Mouse (Mus musculus): ENCODE measurements around the gene Poc1b. TPM values are rescaled to one million over a fixed set of nuclear protein-coding genes. Genes with fewer than 3 reads are reported as not detected.
"Not testable (repeated sequence)": the region's sequence is repeated elsewhere in the genome, so short reads cannot be mapped to it uniquely, and the experiment has no call there.

The Poc1b gene
- polyA plus RNA-seq, 1 experiment: 2.0 TPM

- H3K27ac ChIP-seq (ENCODE audit: control insufficient read depth, insufficient read depth, low read depth, low read length, poor library complexity): no peak overlapping the region
- no peak for TF ChIP-seq CTCF (IDR thresholded peaks at IDR 0.05; ENCODE audit: control insufficient read depth, insufficient read depth, low read length)
- TF ChIP-seq POLR2A (IDR thresholded peaks at IDR 0.05; ENCODE audit: borderline replicate concordance, control insufficient read depth, low read depth, low read length): no peak
- 79% methylated on average over 15 of the region's 15 CpGs for WGBS
- H3K4me1 ChIP-seq (ENCODE audit: control insufficient read depth, insufficient read depth, low read length): no peaks in the 10 kb centered on the region
- no peak overlapping the region for H3K4me3 ChIP-seq (replicated peaks; ENCODE audit: control insufficient read depth, low read depth, low read length)
Observed at GRCm38 (mm10) chr10:99214421-99215299, 107.8 kb downstream of the Poc1b start.

- H3K4me1 ChIP-seq (ENCODE audit: control insufficient read depth, insufficient read depth, low read length); H3K4me3 ChIP-seq (replicated peaks; ENCODE audit: control insufficient read depth, low read depth, low read length); H3K27ac ChIP-seq (ENCODE audit: control insufficient read depth, insufficient read depth, low read depth, low read length, poor library complexity): not testable (repeated sequence)
- WGBS: 91% methylated on average over 15 of the region's 15 CpGs
Observed at GRCm38 (mm10) chr10:99216570-99216969, 109.7 kb downstream of the Poc1b start.

DNA sequence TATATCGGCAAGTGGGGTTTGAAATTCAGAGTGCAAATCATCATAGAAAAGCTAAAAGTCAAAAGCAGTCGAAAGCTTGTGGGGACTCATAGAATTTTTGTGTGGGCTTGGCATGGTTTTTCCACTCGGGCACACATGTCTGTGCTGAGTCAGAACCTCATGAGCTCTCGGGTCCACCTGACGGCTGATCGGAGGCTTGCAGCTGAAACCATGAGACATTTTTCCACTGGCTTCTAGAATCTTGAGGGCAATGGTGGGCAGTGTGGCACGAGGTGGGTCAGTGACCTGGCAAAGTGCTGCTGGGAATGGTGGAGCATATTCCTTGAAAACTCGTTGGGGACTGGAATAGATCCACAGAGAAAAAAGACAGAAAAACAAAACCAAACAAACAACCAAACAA is 114.7 kb downstream of the Poc1b start:
- Histone ChIP-seq H3K27ac (ENCODE audit: control insufficient read depth, insufficient read depth, low read depth, low read length, poor library complexity) (no peak overlapping the region), H3K4me3 (replicated peaks; ENCODE audit: control insufficient read depth, low read depth, low read length) (no peak overlapping the region), H3K4me1 (ENCODE audit: control insufficient read depth, insufficient read depth, low read length) (no peaks in the 10 kb centered on the region)
- TF ChIP-seq POLR2A (IDR thresholded peaks at IDR 0.05; ENCODE audit: borderline replicate concordance, control insufficient read depth, low read depth, low read length): no peak
- TF ChIP-seq CTCF (IDR thresholded peaks at IDR 0.05; ENCODE audit: control insufficient read depth, insufficient read depth, low read length): no peak
- WGBS: 78% methylated on average over 8 of the region's 8 CpGs

- WGBS: 69% methylated on average over 5 of the region's 5 CpGs
- no peak overlapping the region for H3K4me3 ChIP-seq (replicated peaks; ENCODE audit: control insufficient read depth, low read depth, low read length)
- TF ChIP-seq CTCF (IDR thresholded peaks at IDR 0.05; ENCODE audit: control insufficient read depth, insufficient read depth, low read length) (no peak), POLR2A (IDR thresholded peaks at IDR 0.05; ENCODE audit: borderline replicate concordance, control insufficient read depth, low read depth, low read length) (no peak)
- H3K4me1 ChIP-seq (ENCODE audit: control insufficient read depth, insufficient read depth, low read length): no peaks in the 10 kb centered on the region
- no peak overlapping the region for H3K27ac ChIP-seq (ENCODE audit: control insufficient read depth, insufficient read depth, low read depth, low read length, poor library complexity)
Observed at GRCm38 (mm10) chr10:99222726-99223125, 115.9 kb downstream of the Poc1b start.

DNA sequence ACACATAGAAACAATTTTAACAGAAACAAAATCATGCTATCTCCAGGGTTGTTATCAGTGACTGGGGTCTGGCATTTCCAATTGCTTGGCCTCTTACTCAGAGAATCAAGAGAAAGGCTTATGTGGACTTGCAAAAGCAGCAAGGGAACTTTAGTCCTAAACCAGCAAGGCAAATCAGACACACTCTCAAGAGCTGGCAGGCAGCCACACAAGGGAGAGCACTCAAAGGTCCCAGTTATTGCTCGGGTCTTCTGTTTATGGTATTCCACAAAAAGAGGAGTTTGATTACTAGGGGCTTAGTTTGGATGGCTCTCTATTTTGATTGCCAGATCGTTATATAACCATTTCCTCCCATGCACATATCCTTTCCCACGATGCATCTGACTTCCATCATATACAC is 117.4 kb downstream of the Poc1b start:
- Histone ChIP-seq H3K27ac (ENCODE audit: control insufficient read depth, insufficient read depth, low read depth, low read length, poor library complexity) (no peak overlapping the region), H3K4me1 (ENCODE audit: control insufficient read depth, insufficient read depth, low read length) (peaks cover 2% of the 10 kb centered on the region), H3K4me3 (replicated peaks; ENCODE audit: control insufficient read depth, low read depth, low read length) (no peak overlapping the region)
- 51% methylated on average over 3 of the region's 3 CpGs for WGBS
- no peak for TF ChIP-seq CTCF (IDR thresholded peaks at IDR 0.05; ENCODE audit: control insufficient read depth, insufficient read depth, low read length)

GRCm38 (mm10) chr10:99226782-99227181 is 119.9 kb downstream of the Poc1b start:
- TF ChIP-seq CTCF (IDR thresholded peaks at IDR 0.05; ENCODE audit: control insufficient read depth, insufficient read depth, low read length) (no peak), POLR2A (IDR thresholded peaks at IDR 0.05; ENCODE audit: borderline replicate concordance, control insufficient read depth, low read depth, low read length) (no peak)
- no peak overlapping the region for H3K4me3 ChIP-seq (replicated peaks; ENCODE audit: control insufficient read depth, low read depth, low read length)
- 83% methylated on average over 5 of the region's 5 CpGs for WGBS
- no peak overlapping the region for H3K27ac ChIP-seq (ENCODE audit: control insufficient read depth, insufficient read depth, low read depth, low read length, poor library complexity)
- peaks cover 2% of the 10 kb centered on the region for H3K4me1 ChIP-seq (ENCODE audit: control insufficient read depth, insufficient read depth, low read length)

GRCm38 (mm10) chr10:99227968-99228864 is 121.4 kb downstream of the Poc1b start:
- no peak overlapping the region for H3K27ac ChIP-seq (ENCODE audit: control insufficient read depth, insufficient read depth, low read depth, low read length, poor library complexity)
- 8% methylated on average over 17 of the region's 17 CpGs for WGBS
- TF ChIP-seq POLR2A (IDR thresholded peaks at IDR 0.05; ENCODE audit: borderline replicate concordance, control insufficient read depth, low read depth, low read length): no peak
- no peak for TF ChIP-seq CTCF (IDR thresholded peaks at IDR 0.05; ENCODE audit: control insufficient read depth, insufficient read depth, low read length)

DNA sequence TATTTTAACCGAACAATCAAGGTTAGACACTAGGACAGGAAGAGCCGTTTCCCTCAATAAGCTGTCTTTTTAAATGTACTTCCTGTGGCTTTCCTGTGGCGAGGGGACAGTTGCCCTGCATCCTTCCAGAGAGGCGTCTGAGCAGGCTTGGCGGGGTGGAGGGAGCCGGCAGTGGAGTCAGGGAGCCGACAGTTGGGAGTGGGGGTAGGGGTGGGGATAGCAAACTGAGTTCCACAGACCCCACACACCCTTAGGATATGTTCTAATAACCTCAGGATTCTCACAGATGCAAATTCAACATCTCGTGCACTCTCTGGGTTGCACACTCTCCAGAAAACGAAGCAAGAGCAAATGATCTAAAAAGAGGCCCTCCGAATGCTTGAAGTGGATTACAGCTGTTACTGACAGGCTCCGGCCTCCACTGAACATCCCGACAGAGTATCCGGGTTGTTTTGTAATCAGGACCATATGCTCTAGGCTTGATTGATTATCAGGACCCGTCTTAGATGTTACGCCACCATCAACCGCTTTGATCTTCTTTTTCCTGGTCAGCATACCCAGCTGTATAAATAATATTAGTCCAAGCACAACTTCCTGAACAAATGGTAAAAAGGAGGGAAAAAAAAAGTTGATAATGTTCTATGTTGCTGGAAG is 122.3 kb downstream of the Poc1b start:
- Histone ChIP-seq H3K4me1 (ENCODE audit: control insufficient read depth, insufficient read depth, low read length) (peaks cover 2% of the 10 kb centered on the region), H3K27ac (ENCODE audit: control insufficient read depth, insufficient read depth, low read depth, low read length, poor library complexity) (no peak overlapping the region)
- WGBS: 10% methylated on average over 16 of the region's 16 CpGs

More at GRCm38 (mm10) chr10:99227968-99228864, 121.4 kb downstream of the Poc1b start:
- Histone ChIP-seq H3K4me3 (replicated peaks; ENCODE audit: control insufficient read depth, low read depth, low read length) (no peak overlapping the region), H3K4me1 (ENCODE audit: control insufficient read depth, insufficient read depth, low read length) (peaks cover 2% of the 10 kb centered on the region)

More for the DNA sequence above, 122.3 kb downstream of the Poc1b start:
- no peak for TF ChIP-seq CTCF (IDR thresholded peaks at IDR 0.05; ENCODE audit: control insufficient read depth, insufficient read depth, low read length)
- no peak for TF ChIP-seq POLR2A (IDR thresholded peaks at IDR 0.05; ENCODE audit: borderline replicate concordance, control insufficient read depth, low read depth, low read length)
- no peak overlapping the region for H3K4me3 ChIP-seq (replicated peaks; ENCODE audit: control insufficient read depth, low read depth, low read length)

Data from bone marrow, adult 2 months (tissue).